Mouse (Mus musculus) kidney, postnatal 0 days (tissue): ENCODE data around the gene Acer2. TPM values are rescaled to one million over a fixed set of nuclear protein-coding genes. Genes with fewer than 3 reads are reported as not detected.
A peak's percentile ranks its signal among the peaks of the same experiment; 100 is the strongest.
"Not testable (repeated sequence)": the region's sequence is repeated elsewhere in the genome, so short reads cannot be mapped to it uniquely, and the experiment has no call there.

Experiments used
- ATAC-seq: fragments of 200-750 bp; cut with Nextera tagmentation; replicated peaks from 2 replicates; pipeline ENCODE4 v1.8.0; 2017; ENCODE audit warnings: low read depth, moderate number of reproducible peaks, moderate TSS enrichment, moderate library complexity; ENCODE audit not compliant: low FRiP score
- DNase-seq: peaks from one replicate; pipeline ENCODE4 v3.0.0-alpha.2; 2016; ENCODE audit warnings: low spot score
- H3K27ac ChIP-seq: fragments of 300-500 bp; sonication (generic); 2 replicates; pipeline ENCODE4 v1.5.1; 2014; ENCODE audit warnings: mild to moderate bottlenecking
- H3K27me3 ChIP-seq: fragments of 300-500 bp; sonication (generic); 2 replicates; pipeline ENCODE4 v1.6.1; 2014; ENCODE audit warnings: low read length, mixed read lengths; ENCODE audit not compliant: insufficient read depth
- H3K36me3 ChIP-seq: fragments of 300-500 bp; sonication (generic); 2 replicates; pipeline ENCODE4 v1.6.1; 2014; ENCODE audit warnings: low read length, mixed read lengths; ENCODE audit not compliant: insufficient read depth
- H3K4me1 ChIP-seq: fragments of 300-500 bp; sonication (generic); replicated peaks from 2 replicates; pipeline ENCODE4 v1.6.1; 2014; ENCODE audit warnings: antibody characterized with exemption, low read length, mixed read lengths; ENCODE audit not compliant: insufficient read depth
- H3K4me2 ChIP-seq: fragments of 300-500 bp; sonication (generic); 2 replicates; pipeline ENCODE4 v1.6.1; 2014; ENCODE audit warnings: mild to moderate bottlenecking, low read length, moderate library complexity, mixed read lengths
- H3K4me3 ChIP-seq: fragments of 300-500 bp; sonication (generic); replicated peaks from 2 replicates; pipeline ENCODE4 v1.5.1; 2014; ENCODE audit warnings: low read depth, low read length
- H3K9ac ChIP-seq: fragments of 300-500 bp; sonication (generic); 2 replicates; pipeline ENCODE4 v1.6.1; 2014; ENCODE audit warnings: low read depth, low read length
- H3K9me3 ChIP-seq: fragments of 300-500 bp; sonication (generic); replicated peaks from 2 replicates; pipeline ENCODE4 v1.6.1; 2016; ENCODE audit warnings: low read length, inconsistent platforms, mixed read lengths
- CTCF ChIP-seq: IDR thresholded peaks from 2 replicates; pipeline ENCODE4 v1.5.1; 2016; ENCODE audit warnings: antibody characterized with exemption, low read depth, mild to moderate bottlenecking, moderate library complexity
- WGBS: fragments of 180-500 bp; shearing (Covaris S2); extraction: QIAGEN DNeasy Blood & Tissue Kit; methylation state at CpG from one replicate; pipeline ENCODE4 v1.1.7; 2014; 5-methylcytosine and 5-hydroxymethylcytosine counted together
- polyA plus RNA-seq: library from polyadenylated mRNA; unstranded; fragments of >200 nt; fragmentation: Nextera tagmentation; extraction: Ambion mirVana; gene quantifications from 2 replicates; pipeline ENCODE4 v1.2.1, GENCODE M21; 2015

The Acer2 gene
- 47.9 and 55.5 TPM in 2 replicates for polyA plus RNA-seq

DNA sequence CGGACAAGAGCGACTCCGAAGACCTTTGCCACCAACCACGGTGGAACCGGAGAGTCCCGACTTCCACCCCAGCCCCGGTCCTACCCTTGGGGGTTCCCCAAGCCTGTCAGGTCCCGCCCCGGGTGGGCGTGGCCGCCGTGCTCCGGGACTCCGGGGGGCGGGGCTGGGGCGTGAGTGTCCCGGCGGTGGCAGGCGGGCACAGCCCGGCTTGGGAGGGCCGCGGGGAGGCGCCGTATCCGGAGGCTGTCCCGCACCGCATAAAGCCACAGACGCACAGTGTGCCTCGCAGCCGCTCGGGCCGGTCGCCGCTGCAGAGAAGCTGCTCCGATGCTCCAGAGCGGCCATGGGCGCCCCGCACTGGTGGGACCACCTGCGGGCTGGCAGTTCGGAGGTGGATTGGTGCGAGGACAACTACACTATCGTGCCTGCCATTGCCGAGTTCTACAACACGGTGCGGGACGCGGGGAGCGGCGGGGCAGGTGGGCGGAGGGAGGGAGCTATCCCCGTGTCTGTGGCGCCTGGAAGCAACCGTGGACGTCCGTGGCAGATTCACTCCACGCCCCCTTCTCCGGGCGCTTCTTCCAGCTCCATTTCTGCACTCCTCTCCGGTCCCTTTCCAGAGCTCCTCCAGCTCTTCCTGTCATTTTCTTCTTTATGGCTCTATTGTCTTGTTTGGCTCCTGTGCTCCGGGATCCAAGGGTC, at the start of gene Acer2:
Gene Acer2 (plus strand): TSS at position 251 of the 702 bp plus-strand sequence.
- peak within 1 kb of the TSS; percentile 50; the same call in 1 of the 2 replicates for H3K27ac ChIP-seq
- H3K4me3 ChIP-seq, result peak within 1 kb of the TSS; percentile 78

DNA sequence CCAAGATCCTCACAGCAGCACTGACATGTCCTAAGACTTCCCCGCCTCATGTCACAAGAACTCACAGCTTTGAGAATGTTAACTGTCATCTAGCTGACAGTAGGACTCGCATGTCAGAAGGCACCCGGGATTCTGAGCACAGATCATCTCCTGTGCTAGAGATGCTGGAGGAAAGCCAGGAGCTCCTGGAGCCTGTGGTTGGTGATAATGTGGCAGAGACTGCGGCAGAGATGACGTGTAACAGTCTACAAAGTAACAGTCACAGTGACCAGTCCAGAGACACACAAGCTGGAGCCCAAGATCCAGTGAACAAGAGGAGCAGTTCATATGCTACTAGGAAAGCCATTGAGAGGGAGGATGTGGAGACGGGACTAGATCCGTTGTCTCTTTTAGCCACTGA, 49.1 kb upstream of the Acer2 start:
- WGBS, result 92% methylated on average over 7 of the region's 7 CpGs
- H3K4me1 ChIP-seq, result no peaks in the 10 kb centered on the region
- H3K27me3 ChIP-seq, result no peaks in the 10 kb centered on the region
- no peak for ATAC-seq
- H3K27ac ChIP-seq, result no peak overlapping the region
- peaks cover 26% of the 10 kb centered on the region for H3K36me3 ChIP-seq
- H3K4me2 ChIP-seq, result no peak overlapping the region
- no peaks in the 10 kb centered on the region for H3K9me3 ChIP-seq
- H3K9ac ChIP-seq, result no peak overlapping the region
- DNase-seq, result no peak
- TF ChIP-seq CTCF, result no peak
- H3K4me3 ChIP-seq, result no peak overlapping the region

More for the DNA sequence above, at the start of gene Acer2:
- peak within 1 kb of the TSS; percentile 62 for H3K9ac ChIP-seq
- WGBS, result under 1% methylated on average over 60 of the region's 60 CpGs
- H3K4me2 ChIP-seq, result peak within 1 kb of the TSS; percentile 96
- H3K9me3 ChIP-seq, result no peaks in the 10 kb centered on the region
- TF ChIP-seq CTCF, result peak; percentile 42
- peak; percentile 82 for DNase-seq
- H3K4me1 ChIP-seq, result no peaks in the 10 kb centered on the region
- no peaks in the 10 kb centered on the region for H3K36me3 ChIP-seq
- peak; percentile 96 for ATAC-seq
- no peaks in the 10 kb centered on the region for H3K27me3 ChIP-seq

GRCm38 (mm10) chr4:86831896-86832295, 42.3 kb upstream of the Acer2 start:
- H3K27me3 ChIP-seq, result no peaks in the 10 kb centered on the region
- no peaks in the 10 kb centered on the region for H3K4me1 ChIP-seq
- no peak overlapping the region for H3K4me2 ChIP-seq
- H3K9me3 ChIP-seq, result no peaks in the 10 kb centered on the region
- no peak overlapping the region for H3K4me3 ChIP-seq
- H3K9ac ChIP-seq, result no peak overlapping the region
- peaks cover 41% of the 10 kb centered on the region; the same call in 1 of the 2 replicates for H3K36me3 ChIP-seq
- no peak for ATAC-seq
- no peak for DNase-seq
- TF ChIP-seq CTCF, result no peak
- WGBS, result 94% methylated on average over 2 of the region's 2 CpGs
- H3K27ac ChIP-seq, result no peak overlapping the region

- not testable (repeated sequence) for DNase-seq, H3K9me3 ChIP-seq
- H3K36me3 ChIP-seq, result peaks cover 43% of the 10 kb centered on the region
Measured at GRCm38 (mm10) chr4:86841141-86841540, 33.1 kb upstream of the Acer2 start.

GRCm38 (mm10) chr4:86845384-86845783, 28.8 kb upstream of the Acer2 start:
- no peak for TF ChIP-seq CTCF
- 95% methylated on average over 3 of the region's 3 CpGs for WGBS
- no peaks in the 10 kb centered on the region for H3K4me1 ChIP-seq
- no peak overlapping the region for H3K4me3 ChIP-seq
- no peak overlapping the region for H3K9ac ChIP-seq
- ATAC-seq, result no peak
- H3K36me3 ChIP-seq, result peaks cover 41% of the 10 kb centered on the region
- no peaks in the 10 kb centered on the region for H3K27me3 ChIP-seq
- H3K27ac ChIP-seq, result no peak overlapping the region
- DNase-seq, result no peak
- no peak overlapping the region for H3K4me2 ChIP-seq
- no peaks in the 10 kb centered on the region for H3K9me3 ChIP-seq

More at GRCm38 (mm10) chr4:86841141-86841540, 33.1 kb upstream of the Acer2 start:
- not testable (repeated sequence) for H3K4me2 ChIP-seq, H3K4me3 ChIP-seq, H3K27me3 ChIP-seq, H3K9ac ChIP-seq, ATAC-seq, H3K27ac ChIP-seq, H3K4me1 ChIP-seq
- 100% methylated on average over 2 of the region's 2 CpGs for WGBS

- ATAC-seq (no peak), DNase-seq (no peak)
- 92% methylated on average over 2 of the region's 2 CpGs for WGBS
- TF ChIP-seq CTCF, result no peak
- H3K4me3 ChIP-seq, result no peak overlapping the region
- H3K4me2 ChIP-seq, result no peak overlapping the region
- H3K27ac ChIP-seq, result no peak overlapping the region
- H3K36me3 ChIP-seq, result peaks cover 46% of the 10 kb centered on the region
- no peaks in the 10 kb centered on the region for H3K4me1 ChIP-seq
- no peaks in the 10 kb centered on the region for H3K9me3 ChIP-seq
- H3K9ac ChIP-seq, result no peak overlapping the region
- no peaks in the 10 kb centered on the region for H3K27me3 ChIP-seq
Measured at GRCm38 (mm10) chr4:86847246-86847645, 26.9 kb upstream of the Acer2 start.
